Mouse (Mus musculus) hindbrain, postnatal 0 days (tissue): ENCODE results near the gene Wdr53. TPM values are rescaled to one million over a fixed set of nuclear protein-coding genes. Genes with fewer than 3 reads are reported as not detected.
"Not testable (repeated sequence)": the region's sequence is repeated elsewhere in the genome, so short reads cannot be mapped to it uniquely, and the experiment has no call there.

ENCODE experiments used
- ATAC-seq: fragments of 200-750 bp; cut with Nextera tagmentation; 2 replicates; pipeline ENCODE4 v1.8.0; 2017; ENCODE audit warnings: mild to moderate bottlenecking, moderate TSS enrichment, moderate library complexity
- DNase-seq: peaks from one replicate; pipeline ENCODE4 v3.0.0-alpha.2; 2015; ENCODE audit warnings: low spot score
- H3K27ac ChIP-seq: fragments of 300-500 bp; sonication (generic); 2 replicates; pipeline ENCODE4 v1.5.1; 2014; ENCODE audit warnings: mild to moderate bottlenecking
- H3K27me3 ChIP-seq: fragments of 300-500 bp; sonication (generic); 2 replicates; pipeline ENCODE4 v1.6.1; 2014; ENCODE audit warnings: low read length, mixed read lengths; ENCODE audit not compliant: insufficient read depth
- H3K36me3 ChIP-seq: fragments of 300-500 bp; sonication (generic); 2 replicates; pipeline ENCODE4 v1.6.1; 2014; ENCODE audit warnings: low read length, mixed read lengths; ENCODE audit not compliant: insufficient read depth
- H3K4me1 ChIP-seq: fragments of 300-500 bp; sonication (generic); 2 replicates; pipeline ENCODE4 v1.6.1; 2014; ENCODE audit warnings: antibody characterized with exemption, low read length, mixed read lengths; ENCODE audit not compliant: insufficient read depth
- H3K4me2 ChIP-seq: fragments of 300-500 bp; sonication (generic); 2 replicates; pipeline ENCODE4 v1.6.1; 2014; ENCODE audit warnings: low read depth, mild to moderate bottlenecking, low read length, moderate library complexity, mixed read lengths
- H3K4me3 ChIP-seq: fragments of 300-500 bp; sonication (generic); 2 replicates; pipeline ENCODE4 v1.5.1; 2014; ENCODE audit warnings: low read length
- H3K9ac ChIP-seq: fragments of 300-500 bp; sonication (generic); replicated peaks from 2 replicates; pipeline ENCODE4 v1.6.1; 2014; ENCODE audit warnings: mild to moderate bottlenecking, low read length, moderate library complexity, mixed read lengths
- H3K9me3 ChIP-seq: fragments of 300-500 bp; sonication (generic); 2 replicates; pipeline ENCODE4 v1.6.1; 2016; ENCODE audit warnings: low read length, mixed read lengths
- CTCF ChIP-seq: IDR thresholded peaks from 2 replicates; pipeline ENCODE4 v1.5.1; 2016; ENCODE audit warnings: antibody characterized with exemption, control low read depth, low read depth
- WGBS: fragments of 180-500 bp; shearing (Covaris S2); extraction: QIAGEN DNeasy Blood & Tissue Kit; methylation state at CpG from one replicate; pipeline ENCODE4 v1.1.7; 2014; 5-methylcytosine and 5-hydroxymethylcytosine counted together
- polyA plus RNA-seq: library from polyadenylated mRNA; unstranded; fragments of >200 nt; fragmentation: Nextera tagmentation; extraction: Ambion mirVana; gene quantifications from 2 replicates; pipeline ENCODE4 v1.2.1, GENCODE M21; 2015
- total RNA-seq: library from RNA; depleted of rRNA; stranded (reverse); fragments of >200 nt; gene quantifications from 2 replicates; pipeline ENCODE4 v1.2.3, GENCODE M21; 2014

Gene Wdr53
- total and polyA plus RNA-seq, 2 experiments from 2014 or later = 11.3 to 14.1 TPM

GRCm38 (mm10) chr16:32243901-32244300, 3.1 kb upstream of the Wdr53 start:
- H3K36me3 ChIP-seq = no peaks in the 10 kb centered on the region
- H3K27ac ChIP-seq = no peak overlapping the region
- DNase-seq = no peak
- no peaks in the 10 kb centered on the region for H3K9me3 ChIP-seq
- no peak overlapping the region for H3K4me2 ChIP-seq
- H3K4me1 ChIP-seq = peaks cover 7% of the 10 kb centered on the region
- WGBS = 78% methylated on average over 3 of the region's 3 CpGs
- no peak for TF ChIP-seq CTCF
- ATAC-seq = no peak
- no peaks in the 10 kb centered on the region for H3K27me3 ChIP-seq
- H3K4me3 ChIP-seq = no peak overlapping the region
- H3K9ac ChIP-seq = no peak overlapping the region

- peak overlapping the region; percentile 91 for H3K9ac ChIP-seq
- peak overlapping the region; percentile 62 for H3K4me2 ChIP-seq
- TF ChIP-seq CTCF = no peak
- ATAC-seq (peak; percentile 31; the same call in 1 of the 2 replicates), DNase-seq (no peak)
- no peaks in the 10 kb centered on the region for H3K36me3 ChIP-seq
- 5% methylated on average over 39 of the region's 41 CpGs for WGBS
- H3K9me3 ChIP-seq = no peaks in the 10 kb centered on the region
- H3K27ac ChIP-seq = peak overlapping the region; percentile 91
- no peaks in the 10 kb centered on the region for H3K27me3 ChIP-seq
- H3K4me1 ChIP-seq = peaks cover 7% of the 10 kb centered on the region
- peak overlapping the region; percentile 91 for H3K4me3 ChIP-seq
Observed at GRCm38 (mm10) chr16:32246351-32246791, 656 bp upstream of the Wdr53 start.

- whole genome bisulfite sequencing = 86% methylated on average over 2 of the region's 2 CpGs
- H3K9me3 ChIP-seq, ATAC-seq: not testable (repeated sequence)
Observed at GRCm38 (mm10) chr16:32264225-32264624, 17.2 kb downstream of the Wdr53 start.

GRCm38 (mm10) chr16:32271291-32271690, 24.3 kb downstream of the Wdr53 start, which contains the start of gene Smco1:
TSS of gene Smco1 (plus strand) at chr16:32271468.
- no peak for DNase-seq
- WGBS = 90% methylated on average over 11 of the region's 11 CpGs
- Histone ChIP-seq H3K4me2 (no peak within 1 kb of the TSS), H3K9me3 (no peaks in the 10 kb centered on the region), H3K27ac (no peak within 1 kb of the TSS), H3K27me3 (no peaks in the 10 kb centered on the region), H3K4me1 (no peaks in the 10 kb centered on the region), H3K36me3 (no peaks in the 10 kb centered on the region), H3K9ac (no peak within 1 kb of the TSS), H3K4me3 (no peak within 1 kb of the TSS)
- no peak for TF ChIP-seq CTCF
- ATAC-seq = no peak

More at GRCm38 (mm10) chr16:32264225-32264624, 17.2 kb downstream of the Wdr53 start:
- not testable (repeated sequence) for H3K4me3 ChIP-seq, H3K4me1 ChIP-seq, H3K36me3 ChIP-seq, H3K4me2 ChIP-seq, H3K27ac ChIP-seq, H3K27me3 ChIP-seq, H3K9ac ChIP-seq, DNase-seq
- TF ChIP-seq CTCF = 0 out of 2 replicates have a peak, but pooled peaks have one; percentile 19

GRCm38 (mm10) chr16:32273338-32273737, 26.3 kb downstream of the Wdr53 start:
- no peaks in the 10 kb centered on the region for H3K36me3 ChIP-seq
- ATAC-seq = no peak
- no peak overlapping the region for H3K9ac ChIP-seq
- H3K4me3 ChIP-seq = no peak overlapping the region
- 56% methylated on average over 9 of the region's 9 CpGs for WGBS
- no peaks in the 10 kb centered on the region for H3K9me3 ChIP-seq
- H3K27me3 ChIP-seq = no peaks in the 10 kb centered on the region
- TF ChIP-seq CTCF = peak; percentile 61
- DNase-seq = no peak
- H3K4me2 ChIP-seq = no peak overlapping the region
- H3K27ac ChIP-seq = no peak overlapping the region
- H3K4me1 ChIP-seq = peaks cover 4% of the 10 kb centered on the region; the same call in 1 of the 2 replicates

- Histone ChIP-seq H3K36me3 (no peaks in the 10 kb centered on the region), H3K9me3 (no peaks in the 10 kb centered on the region), H3K27me3 (no peaks in the 10 kb centered on the region), H3K27ac (no peak overlapping the region), H3K4me2 (no peak overlapping the region), H3K4me3 (no peak overlapping the region), H3K9ac (no peak overlapping the region), H3K4me1 (peaks cover 7% of the 10 kb centered on the region; the same call in 1 of the 2 replicates)
- ATAC-seq = no peak
- DNase-seq = no peak
- TF ChIP-seq CTCF = no peak
- 93% methylated on average over 6 of the region's 6 CpGs for WGBS
Observed at GRCm38 (mm10) chr16:32275041-32275440, 28.0 kb downstream of the Wdr53 start.

- Histone ChIP-seq H3K27ac (no peak overlapping the region), H3K36me3 (no peaks in the 10 kb centered on the region), H3K4me1 (peaks cover 7% of the 10 kb centered on the region; the same call in 1 of the 2 replicates), H3K9ac (no peak overlapping the region), H3K27me3 (no peaks in the 10 kb centered on the region), H3K4me3 (no peak overlapping the region), H3K4me2 (no peak overlapping the region), H3K9me3 (no peaks in the 10 kb centered on the region)
- DNase-seq (no peak), ATAC-seq (no peak)
- WGBS = 73% methylated on average over 1 of the region's 1 CpGs
- TF ChIP-seq CTCF = no peak
Observed at GRCm38 (mm10) chr16:32275830-32276229, 28.8 kb downstream of the Wdr53 start.
